ENCODE assay signal across 23 mouse cellular contexts in the genomic region with DNA sequence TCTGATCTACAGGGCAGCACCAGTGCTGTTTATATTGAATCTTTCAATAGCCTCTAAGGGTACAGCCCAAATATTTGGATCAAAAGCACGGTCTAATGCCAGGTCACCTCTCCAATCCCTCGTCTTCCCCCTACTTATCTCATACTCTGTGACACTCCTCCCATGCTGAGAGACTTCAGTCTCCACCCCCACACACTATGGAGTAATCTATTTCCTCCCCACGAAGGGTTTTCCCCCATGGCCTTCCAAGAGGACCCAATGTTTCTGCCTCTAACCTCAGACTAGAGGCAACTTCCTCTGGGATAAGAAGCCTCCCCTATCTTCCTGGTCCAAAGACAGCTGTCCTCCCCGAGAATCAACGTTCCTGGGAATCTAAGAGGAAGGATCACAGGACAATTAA. TPM values are rescaled to one million over a fixed set of nuclear protein-coding genes. Genes with fewer than 3 reads are reported as not detected.
DNase-seq lines count a peak whose midpoint lies in the region; ATAC-seq and TF ChIP-seq lines count a peak whose summit lies in the region.
"Had no signal": no experiment of that assay in that cellular context is flagged by ENCODE, and none has a peak within 500 bp of the region (broad histone marks: within the 10 kb centered on the region; RNA-seq: fewer than 3 reads in every experiment).

No protein-coding gene starts in this region.

- peak; percentile 53 for ATAC-seq in CD4-positive, CD25-positive, alpha-beta regulatory T cell, adult 4 months
- peak; percentile 88 for ATAC-seq in erythroblast, adult 5-6 weeks (replicated peaks; ENCODE audit: low FRiP score, poor library complexity, severe bottlenecking)
- ATAC-seq in liver, embryonic 12.5 days = peak; percentile 76
- ATAC-seq: hindbrain, embryonic 16.5 days; midbrain, embryonic 13.5 days had no signal

- H3K9ac ChIP-seq in liver, embryonic 12.5 days = peak overlapping the region; percentile 6
- H3K9ac ChIP-seq: heart, embryonic 15.5 days; midbrain, embryonic 13.5 days had no signal

- TF ChIP-seq POLR2A in cerebellum, adult 2 months (IDR thresholded peaks at IDR 0.05; ENCODE audit: borderline replicate concordance, insufficient read depth, low read length) = no peak

- H3K4me2 ChIP-seq in liver, embryonic 12.5 days = peak overlapping the region; percentile 35
- H3K4me2 ChIP-seq: heart, embryonic 15.5 days; midbrain, embryonic 13.5 days had no signal

- no peaks in the 10 kb centered on the region for H3K36me3 ChIP-seq in liver, embryonic 12.5 days
- no peaks in the 10 kb centered on the region for H3K36me3 ChIP-seq in megakaryocyte, embryonic 14.5 days (replicated peaks; ENCODE audit: low read length)
- H3K36me3 ChIP-seq in midbrain, embryonic 10.5 days = no peaks in the 10 kb centered on the region
- H3K36me3 ChIP-seq: heart, embryonic 15.5 days; midbrain, embryonic 13.5 days had no signal

- DNase-seq in frontal cortex, postnatal 25 days (ENCODE audit: low spot score in 2 of 2) = no peak
- no peak for DNase-seq in midbrain, embryonic 10.5 days (ENCODE audit: low spot score)
- DNase-seq in ovary, postnatal 36 days (ENCODE audit: low spot score) = no peak
- no peak for DNase-seq in cerebellum, adult 2 months
- DNase-seq: adrenal gland, adult 2 months; cerebellum, postnatal 14 days; embryo, embryonic 11 days; gastrocnemius, postnatal 14 days; heart, postnatal 4 days; kidney, adult 11 months; lung, adult 2 months; right cerebral cortex, postnatal 14 days; spleen, adult 18-20 months; thymus, postnatal 4 days had no signal

- peaks cover 76% of the 10 kb centered on the region for H3K4me1 ChIP-seq in liver, embryonic 12.5 days
- peaks cover 94% of the 10 kb centered on the region for H3K4me1 ChIP-seq in megakaryocyte, embryonic 14.5 days
- peaks cover under 1% of the 10 kb centered on the region for H3K4me1 ChIP-seq in midbrain, embryonic 10.5 days
- no peaks in the 10 kb centered on the region for H3K4me1 ChIP-seq in cerebellum, adult 2 months (ENCODE audit: control insufficient read depth, insufficient read depth, low read length)

- TF ChIP-seq CTCF in cerebellum, adult 2 months (IDR thresholded peaks at IDR 0.05; ENCODE audit: borderline replicate concordance, insufficient read depth, low read depth, low read length) = no peak

- H3K4me3 ChIP-seq in liver, embryonic 12.5 days = no peak overlapping the region
- H3K4me3 ChIP-seq in megakaryocyte, embryonic 14.5 days (replicated peaks) = peak overlapping the region; percentile 84
- no peak overlapping the region for H3K4me3 ChIP-seq in midbrain, embryonic 10.5 days
- H3K4me3 ChIP-seq in cerebellum, adult 2 months (replicated peaks; ENCODE audit: insufficient read depth, low read depth, low read length) = no peak overlapping the region
- H3K4me3 ChIP-seq: heart, embryonic 15.5 days; midbrain, embryonic 13.5 days; myocyte had no signal

- no peaks in the 10 kb centered on the region for H3K27me3 ChIP-seq in liver, embryonic 12.5 days (replicated peaks)
- no peaks in the 10 kb centered on the region for H3K27me3 ChIP-seq in megakaryocyte, embryonic 14.5 days (replicated peaks)
- H3K27me3 ChIP-seq in midbrain, embryonic 10.5 days (ENCODE audit: low read depth, poor library complexity, severe bottlenecking) = no peaks in the 10 kb centered on the region
- no peaks in the 10 kb centered on the region for H3K27me3 ChIP-seq in cerebellum, adult 2 months (ENCODE audit: control insufficient read depth, insufficient read depth, low read length)
- H3K27me3 ChIP-seq: heart, embryonic 15.5 days had no signal

- 13% methylated on average over 5 of the region's 5 CpGs for WGBS in liver, embryonic 12.5 days (ENCODE audit: insufficient replicate concordance)
- WGBS in midbrain, embryonic 10.5 days = 59% methylated on average over 5 of the region's 5 CpGs
- WGBS in cerebellum, adult 2 months = 47% methylated on average over 5 of the region's 5 CpGs

- peak overlapping the region; percentile 74 for H3K27ac ChIP-seq in liver, embryonic 12.5 days
- no peak overlapping the region for H3K27ac ChIP-seq in midbrain, embryonic 10.5 days (replicated peaks)
- no peak overlapping the region for H3K27ac ChIP-seq in cerebellum, adult 2 months (ENCODE audit: insufficient read depth, low read length)
- H3K27ac ChIP-seq: heart, embryonic 15.5 days; kidney, postnatal 0 days; midbrain, embryonic 13.5 days had no signal

- H3K9me3 ChIP-seq in liver, embryonic 12.5 days (replicated peaks) = no peaks in the 10 kb centered on the region
- H3K9me3 ChIP-seq in megakaryocyte, embryonic 14.5 days = no peaks in the 10 kb centered on the region
- H3K9me3 ChIP-seq in midbrain, embryonic 10.5 days (replicated peaks) = no peaks in the 10 kb centered on the region
- H3K9me3 ChIP-seq: heart, embryonic 15.5 days; midbrain, embryonic 13.5 days had no signal

RNA-seq across cellular contexts. Expression of gene Ptpn11, which starts 5.6 kb away (rescaled TPM):
- 1 to 10 TPM; 7.2 to 8.0 TPM for polyA plus RNA-seq in CD4-positive, CD25-positive, alpha-beta regulatory T cell, adult 4 months (2017; shearing (Covaris generic))
- total RNA-seq in erythroblast, adult 5-6 weeks (2015; ENCODE audit: low replicate concordance) = 8.3 and 8.6 TPM in 2 replicates
- 23.6 and 26.5 TPM in 2 replicates for total RNA-seq in erythroblast, adult 5-6 weeks (2017; ENCODE audit: low replicate concordance)
- 15.2 and 15.8 TPM in 2 replicates for polyA plus RNA-seq in liver, embryonic 12.5 days (2016; fragmentation: Nextera tagmentation; extraction: Ambion mirVana)
- polyA plus RNA-seq in megakaryocyte, embryonic 14.5 days (2012; ENCODE audit: insufficient read depth, low replicate concordance) = 45.4 and 67.9 TPM in 2 replicates
- 23.5 and 23.9 TPM in 2 replicates for polyA plus RNA-seq in midbrain, embryonic 10.5 days (2016; fragmentation: Nextera tagmentation; extraction: Ambion mirVana)
- 89.0 and 91.8 TPM in 2 replicates for polyA plus RNA-seq in cerebellum, adult 2 months (2012; rRNA removed)

RNA-seq across cellular contexts. Expression of gene Rpl6, which starts 7.5 kb away (rescaled TPM):
- polyA plus RNA-seq in CD4-positive, CD25-positive, alpha-beta regulatory T cell, adult 4 months (2017; shearing (Covaris generic)) = 1,000 to 10,000 TPM; 1,708 to 1,898 TPM
- 559 and 902 TPM in 2 replicates for total RNA-seq in erythroblast, adult 5-6 weeks (2015; ENCODE audit: low replicate concordance)
- 408 and 598 TPM in 2 replicates for total RNA-seq in erythroblast, adult 5-6 weeks (2017; ENCODE audit: low replicate concordance)
- 590 and 602 TPM in 2 replicates for polyA plus RNA-seq in liver, embryonic 12.5 days (2016; fragmentation: Nextera tagmentation; extraction: Ambion mirVana)
- polyA plus RNA-seq in megakaryocyte, embryonic 14.5 days (2012; ENCODE audit: insufficient read depth, low replicate concordance) = 95.5 and 547 TPM in 2 replicates
- polyA plus RNA-seq in midbrain, embryonic 10.5 days (2016; fragmentation: Nextera tagmentation; extraction: Ambion mirVana) = 565 and 656 TPM in 2 replicates
- polyA plus RNA-seq in cerebellum, adult 2 months (2012; rRNA removed) = 363 and 400 TPM in 2 replicates

RNA-seq across cellular contexts. Expression of gene Hectd4, which starts 23.3 kb away (rescaled TPM):
- polyA plus RNA-seq in CD4-positive, CD25-positive, alpha-beta regulatory T cell, adult 4 months (2017; shearing (Covaris generic)) = 1 to 10 TPM; 8.8 to 9.8 TPM
- 338 and 374 TPM in 2 replicates for total RNA-seq in erythroblast, adult 5-6 weeks (2015; ENCODE audit: low replicate concordance)
- total RNA-seq in erythroblast, adult 5-6 weeks (2017; ENCODE audit: low replicate concordance) = 587 and 871 TPM in 2 replicates
- 13.3 and 14.4 TPM in 2 replicates for polyA plus RNA-seq in liver, embryonic 12.5 days (2016; fragmentation: Nextera tagmentation; extraction: Ambion mirVana)
- 8.6 and 14.0 TPM in 2 replicates for polyA plus RNA-seq in megakaryocyte, embryonic 14.5 days (2012; ENCODE audit: insufficient read depth, low replicate concordance)
- polyA plus RNA-seq in midbrain, embryonic 10.5 days (2016; fragmentation: Nextera tagmentation; extraction: Ambion mirVana) = 3.9 and 5.7 TPM in 2 replicates
- 81.2 and 86.4 TPM in 2 replicates for polyA plus RNA-seq in cerebellum, adult 2 months (2012; rRNA removed)
